In the genomic region with DNA sequence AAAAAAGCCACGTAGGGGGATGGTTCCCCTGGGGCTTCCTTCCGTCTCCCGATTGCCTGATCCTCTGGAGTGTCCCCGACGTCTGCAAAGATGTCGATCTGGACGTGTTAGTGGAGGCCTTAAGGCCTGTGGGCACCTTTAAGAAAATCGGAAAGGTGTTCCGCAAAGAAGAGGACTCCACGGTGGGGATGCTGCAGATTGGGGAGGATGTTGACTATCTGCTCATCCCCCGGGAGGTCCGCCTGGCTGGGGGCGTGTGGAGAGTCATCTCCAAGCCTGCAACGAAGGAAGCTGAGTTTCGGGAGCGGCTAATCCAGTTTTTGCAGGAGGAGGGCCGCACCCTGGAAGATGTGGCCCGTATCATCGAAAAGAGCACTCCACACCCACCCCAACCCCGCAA, we compare ENCODE assay signal across 9 mouse cellular contexts. TPM values are rescaled to one million over a fixed set of nuclear protein-coding genes. Genes with fewer than 3 reads are reported as not detected.
A peak's percentile ranks its signal among the peaks of the same experiment; 100 is the strongest.
DNase-seq lines count a peak whose midpoint lies in the region; ATAC-seq and TF ChIP-seq lines count a peak whose summit lies in the region.
"Had no signal": no experiment of that assay in that cellular context is flagged by ENCODE, and none has a peak within 500 bp of the region (broad histone marks: within the 10 kb centered on the region; RNA-seq: fewer than 3 reads in every experiment).

No protein-coding gene starts in this region.

- peak overlapping the region; percentile 90 for H3K27ac ChIP-seq in heart, embryonic 12.5 days (ENCODE audit: poor library complexity, severe bottlenecking)
- peak overlapping the region; percentile 93 for H3K27ac ChIP-seq in heart, postnatal 0 days (ENCODE audit: low read depth)
- peak overlapping the region; percentile 78 for H3K27ac ChIP-seq in lung, postnatal 0 days (ENCODE audit: low read length)

- ATAC-seq in heart, embryonic 12.5 days (ENCODE audit: insufficient number of reproducible peaks, low FRiP score): no peak
- no peak for ATAC-seq in heart, postnatal 0 days (ENCODE audit: insufficient read depth, low read depth)
- ATAC-seq in lung, postnatal 0 days: no peak

- H3K4me2 ChIP-seq in heart, embryonic 12.5 days: peak overlapping the region; percentile 91
- peak overlapping the region; percentile 95 for H3K4me2 ChIP-seq in heart, postnatal 0 days (ENCODE audit: low read depth, low read length)
- peak overlapping the region; percentile 78 for H3K4me2 ChIP-seq in lung, postnatal 0 days (replicated peaks; ENCODE audit: low read depth, low read length)

- peaks cover 74% of the 10 kb centered on the region for H3K4me1 ChIP-seq in heart, embryonic 12.5 days (replicated peaks)
- H3K4me1 ChIP-seq in heart, postnatal 0 days (ENCODE audit: control insufficient read depth, insufficient read depth): peaks cover 52% of the 10 kb centered on the region
- peaks cover 18% of the 10 kb centered on the region for H3K4me1 ChIP-seq in lung, postnatal 0 days (ENCODE audit: insufficient read depth, low read depth, low read length)

- no peak for TF ChIP-seq EP300 in heart, postnatal 0 days (IDR thresholded peaks at IDR 0.05; ENCODE audit: low read depth)
- TF ChIP-seq EP300 in lung, postnatal 0 days (IDR thresholded peaks at IDR 0.05): no peak

- TF ChIP-seq CTCF in heart, postnatal 0 days (IDR thresholded peaks at IDR 0.05; ENCODE audit: low read depth): no peak
- no peak for TF ChIP-seq CTCF in lung, postnatal 0 days (IDR thresholded peaks at IDR 0.05)

- H3K36me3 ChIP-seq in heart, embryonic 12.5 days: peaks cover 46% of the 10 kb centered on the region
- peaks cover 21% of the 10 kb centered on the region for H3K36me3 ChIP-seq in heart, postnatal 0 days (replicated peaks; ENCODE audit: control insufficient read depth, insufficient read depth, low read length)
- no peaks in the 10 kb centered on the region for H3K36me3 ChIP-seq in lung, postnatal 0 days (ENCODE audit: insufficient read depth, low read length)

- 0 out of 2 replicates have a peak, but pooled peaks cover 2% of the 10 kb centered on the region for H3K9me3 ChIP-seq in heart, embryonic 12.5 days (replicated peaks)
- H3K9me3 ChIP-seq in heart, postnatal 0 days (replicated peaks; ENCODE audit: control insufficient read depth, low read length): no peaks in the 10 kb centered on the region
- H3K9me3 ChIP-seq in lung, postnatal 0 days (ENCODE audit: low read length): no peaks in the 10 kb centered on the region

- H3K27me3 ChIP-seq in heart, embryonic 12.5 days (replicated peaks): no peaks in the 10 kb centered on the region
- no peaks in the 10 kb centered on the region for H3K27me3 ChIP-seq in heart, postnatal 0 days (ENCODE audit: control insufficient read depth, insufficient read depth, low read length)
- H3K27me3 ChIP-seq in lung, postnatal 0 days (replicated peaks; ENCODE audit: insufficient read depth, low read length): no peaks in the 10 kb centered on the region

- H3K4me3 ChIP-seq in heart, embryonic 12.5 days: peak overlapping the region; percentile 79
- H3K4me3 ChIP-seq in heart, postnatal 0 days (ENCODE audit: low read depth, low read length): peak overlapping the region; percentile 71
- H3K4me3 ChIP-seq in lung, postnatal 0 days (ENCODE audit: low read depth, low read length): peak overlapping the region; percentile 51

- 1% methylated on average over 20 of the region's 20 CpGs for WGBS in heart, embryonic 12.5 days
- under 1% methylated on average over 20 of the region's 20 CpGs for WGBS in heart, postnatal 0 days
- 3% methylated on average over 20 of the region's 20 CpGs for WGBS in lung, postnatal 0 days

- peak overlapping the region; percentile 95 for H3K9ac ChIP-seq in heart, embryonic 12.5 days
- peak overlapping the region; percentile 79 for H3K9ac ChIP-seq in heart, postnatal 0 days (replicated peaks; ENCODE audit: low read depth, low read length)
- peak overlapping the region; percentile 60 for H3K9ac ChIP-seq in lung, postnatal 0 days (replicated peaks; ENCODE audit: low read depth)

- DNase-seq in heart, postnatal 4 days: no peak
- peak; percentile 23 for DNase-seq in ZHBTc4 (ENCODE audit: low read depth, low spot score)
- no peak for DNase-seq in heart, postnatal 0 days (ENCODE audit: low spot score)
- no peak for DNase-seq in lung, postnatal 0 days (ENCODE audit: low spot score)
- DNase-seq in cerebellum, postnatal 14 days: no peak
- no peak for DNase-seq in layer of hippocampus, adult 11-12 months (ENCODE audit: low spot score)
- DNase-seq in ovary, postnatal 14 days (ENCODE audit: low spot score): no peak

RNA-seq across cellular contexts. Expression of a gene that starts 1.9 kb away (rescaled TPM):
- 19.6 and 29.4 TPM in 2 replicates for polyA plus RNA-seq in heart, embryonic 12.5 days (2016; fragmentation: Nextera tagmentation; extraction: Ambion mirVana)
- total RNA-seq in heart, postnatal 4 days (2021): 10 to 100 TPM; 22.0 to 24.5 TPM
- 30.8 and 31.2 TPM in 2 replicates for total RNA-seq in heart, postnatal 0 days (2014; rRNA removed; ENCODE audit: low replicate concordance)
- 10.0 and 11.7 TPM in 2 replicates for polyA plus RNA-seq in heart, postnatal 0 days (2015; fragmentation: Nextera tagmentation; extraction: Ambion mirVana)
- polyA plus RNA-seq in lung, postnatal 0 days (2015; fragmentation: Nextera tagmentation; extraction: Ambion mirVana): 7.8 and 8.0 TPM in 2 replicates

RNA-seq across cellular contexts. Expression of a gene that starts 11.5 kb away (rescaled TPM):
- polyA plus RNA-seq in heart, embryonic 12.5 days (2016; fragmentation: Nextera tagmentation; extraction: Ambion mirVana): 0.14 and 0.15 TPM in 2 replicates
- under 1 TPM in 1 of 2 experiments, not detected in 1; 0.05 TPM for total RNA-seq in heart, postnatal 4 days (2021)
- total RNA-seq in heart, postnatal 0 days (2014; rRNA removed; ENCODE audit: low replicate concordance): not detected in 2 replicates
- polyA plus RNA-seq in heart, postnatal 0 days (2015; fragmentation: Nextera tagmentation; extraction: Ambion mirVana): not detected in 2 replicates
- polyA plus RNA-seq in lung, postnatal 0 days (2015; fragmentation: Nextera tagmentation; extraction: Ambion mirVana): 0.02 and 0.04 TPM in 2 replicates
- polyA plus RNA-seq: gonadal fat pad, adult 2 months had no signal

RNA-seq across cellular contexts. Expression of a gene that starts 33.3 kb away (rescaled TPM):
- polyA plus RNA-seq in heart, embryonic 12.5 days (2016; fragmentation: Nextera tagmentation; extraction: Ambion mirVana): 87.3 and 91.9 TPM in 2 replicates
- 100 to 1,000 TPM; 109 TPM for total RNA-seq in heart, postnatal 4 days (2021)
- total RNA-seq in heart, postnatal 0 days (2014; rRNA removed; ENCODE audit: low replicate concordance): 55.0 and 68.0 TPM in 2 replicates
- 88.5 and 93.6 TPM in 2 replicates for polyA plus RNA-seq in heart, postnatal 0 days (2015; fragmentation: Nextera tagmentation; extraction: Ambion mirVana)
- polyA plus RNA-seq in lung, postnatal 0 days (2015; fragmentation: Nextera tagmentation; extraction: Ambion mirVana): 65.1 and 71.8 TPM in 2 replicates

RNA-seq across cellular contexts. Expression of a gene that starts 34.9 kb away (rescaled TPM):
- 0.14 and 0.28 TPM in 2 replicates for polyA plus RNA-seq in heart, embryonic 12.5 days (2016; fragmentation: Nextera tagmentation; extraction: Ambion mirVana)
- total RNA-seq in heart, postnatal 4 days (2021): not detected
- 0.08 TPM in 1 of 2 replicates, not detected in the other for total RNA-seq in heart, postnatal 0 days (2014; rRNA removed; ENCODE audit: low replicate concordance)
- polyA plus RNA-seq in heart, postnatal 0 days (2015; fragmentation: Nextera tagmentation; extraction: Ambion mirVana): 0.04 TPM in 2 replicates
- 0.04 TPM in 1 of 2 replicates, not detected in the other for polyA plus RNA-seq in lung, postnatal 0 days (2015; fragmentation: Nextera tagmentation; extraction: Ambion mirVana)
- polyA plus RNA-seq: gonadal fat pad, adult 2 months had no signal

RNA-seq across cellular contexts. Expression of a gene that starts 49.9 kb away (rescaled TPM):
- 3.5 and 4.2 TPM in 2 replicates for polyA plus RNA-seq in heart, embryonic 12.5 days (2016; fragmentation: Nextera tagmentation; extraction: Ambion mirVana)
- 1 to 10 TPM; 6.3 to 7.3 TPM for total RNA-seq in heart, postnatal 4 days (2021)
- 2.9 and 4.0 TPM in 2 replicates for total RNA-seq in heart, postnatal 0 days (2014; rRNA removed; ENCODE audit: low replicate concordance)
- polyA plus RNA-seq in heart, postnatal 0 days (2015; fragmentation: Nextera tagmentation; extraction: Ambion mirVana): 3.0 and 3.4 TPM in 2 replicates
- 1.9 and 2.0 TPM in 2 replicates for polyA plus RNA-seq in lung, postnatal 0 days (2015; fragmentation: Nextera tagmentation; extraction: Ambion mirVana)
